Mouse (Mus musculus) stomach, embryonic 15.5 days (tissue): ENCODE measurements at regions not wholly inside any gene's neighbourhood (a gene's known extent, or its start where the extent isn't known, plus 50 kb on each side); places are given as distances from the start of the nearest gene placed in this dataset. TPM values are rescaled to one million over a fixed set of nuclear protein-coding genes. Genes with fewer than 3 reads are reported as not detected.
A peak's percentile ranks its signal among the peaks of the same experiment; 100 is the strongest.

Experiments
- ATAC-seq: fragments of 200-750 bp; cut with Nextera tagmentation; 2 replicates; pipeline ENCODE4 v1.8.0; 2017; ENCODE audit warnings: low read depth, moderate number of reproducible peaks, moderate TSS enrichment; ENCODE audit not compliant: insufficient read depth, low FRiP score
- H3K27ac ChIP-seq: fragments of 300-500 bp; sonication (generic); 2 replicates; pipeline ENCODE4 v1.5.1; 2015; ENCODE audit warnings: mild to moderate bottlenecking, inconsistent platforms
- H3K27me3 ChIP-seq: fragments of 300-500 bp; sonication (generic); replicated peaks from 2 replicates; pipeline ENCODE4 v1.6.1; 2015; ENCODE audit warnings: inconsistent platforms
- H3K36me3 ChIP-seq: fragments of 300-500 bp; sonication (generic); 2 replicates; pipeline ENCODE4 v1.6.1; 2015; ENCODE audit warnings: inconsistent platforms
- H3K4me1 ChIP-seq: fragments of 300-500 bp; sonication (generic); 2 replicates; pipeline ENCODE4 v1.6.1; 2015; ENCODE audit warnings: inconsistent platforms
- H3K4me2 ChIP-seq: fragments of 300-500 bp; sonication (generic); 2 replicates; pipeline ENCODE4 v1.6.1; 2015; ENCODE audit warnings: mild to moderate bottlenecking, inconsistent platforms
- H3K4me3 ChIP-seq: fragments of 300-500 bp; sonication (generic); replicated peaks from 2 replicates; pipeline ENCODE4 v1.5.1; 2015; ENCODE audit warnings: inconsistent platforms
- H3K9ac ChIP-seq: fragments of 300-500 bp; sonication (generic); 2 replicates; pipeline ENCODE4 v1.6.1; 2015; ENCODE audit warnings: inconsistent platforms
- H3K9me3 ChIP-seq: fragments of 300-500 bp; sonication (generic); 2 replicates; pipeline ENCODE4 v1.6.1; 2016; ENCODE audit warnings: inconsistent platforms
- WGBS: fragments of 180-500 bp; shearing (Covaris S2); methylation state at CpG from one replicate; pipeline ENCODE4 v1.1.7; 2015; 5-methylcytosine and 5-hydroxymethylcytosine counted together
- microRNA counts: library from miRNA; unstranded; fragments of <30 nt; microRNA quantifications from one replicate; lab custom pipeline; 2016
- microRNA-seq: library from miRNA; unstranded; fragments of <30 nt; microRNA quantifications from one replicate; pipeline ENCODE4, GENCODE M21; 2016

DNA sequence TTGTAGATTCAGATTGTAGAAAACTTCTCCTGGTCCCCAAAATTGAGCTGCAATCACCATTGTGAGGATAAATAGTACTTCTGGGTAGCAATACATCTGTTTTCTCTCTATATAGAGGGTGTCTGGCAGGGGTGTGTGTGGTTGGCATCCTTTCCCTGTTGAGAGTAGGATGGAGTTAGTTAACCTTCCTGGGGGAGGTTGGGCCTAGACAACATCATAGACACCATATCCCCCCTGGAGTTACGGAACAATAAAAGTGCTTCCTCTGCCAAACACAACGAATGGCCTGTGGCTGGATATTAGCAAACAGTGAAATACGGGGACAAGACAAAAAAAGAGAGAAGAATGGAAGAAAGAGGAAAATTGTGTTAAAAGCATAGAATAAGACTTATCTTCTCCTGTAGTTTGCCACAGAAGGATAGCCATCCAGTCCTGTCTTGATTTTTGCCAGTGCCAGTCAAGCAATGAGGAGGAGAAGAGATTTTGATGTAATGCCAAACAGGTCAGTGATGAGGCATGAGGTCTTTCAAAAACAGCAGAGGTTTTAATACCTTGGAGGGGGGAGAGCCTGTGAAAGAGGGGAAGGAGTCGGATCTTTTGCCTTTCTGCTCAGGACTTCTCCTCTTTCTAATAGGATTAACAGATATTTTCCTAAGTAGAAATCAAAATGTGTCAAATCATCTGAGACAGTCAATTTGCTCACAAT lies 155.0 kb upstream of the Tmem161b start:
- Histone ChIP-seq H3K9ac (no peak overlapping the region), H3K9me3 (no peaks in the 10 kb centered on the region), H3K36me3 (no peaks in the 10 kb centered on the region), H3K4me1 (no peaks in the 10 kb centered on the region), H3K27me3 (no peaks in the 10 kb centered on the region), H3K4me2 (no peak overlapping the region), H3K4me3 (no peak overlapping the region), H3K27ac (no peak overlapping the region)
- 67% methylated on average over 4 of the region's 4 CpGs for WGBS
- ATAC-seq = no peak

DNA sequence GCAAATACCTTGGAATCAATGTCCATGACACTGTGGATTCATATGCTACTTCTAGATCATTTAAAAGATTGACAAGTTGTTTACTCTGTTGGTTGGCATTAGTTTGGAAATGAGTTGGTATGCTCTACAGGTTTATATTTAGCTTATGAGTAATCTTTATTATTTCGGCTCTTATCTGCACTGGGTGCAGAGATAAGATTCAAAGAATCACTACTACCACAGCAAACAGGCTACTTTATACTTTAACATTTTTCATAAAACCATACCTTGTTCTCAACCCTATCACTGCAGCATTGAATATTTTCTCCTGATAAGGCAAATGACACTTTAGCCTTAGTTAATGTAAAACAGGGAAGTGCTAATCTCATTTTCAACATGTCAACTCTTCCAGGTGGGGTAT lies 153.7 kb upstream of the Tmem161b start:
- no peaks in the 10 kb centered on the region for H3K9me3 ChIP-seq
- no peak for ATAC-seq
- 45% methylated on average over 1 of the region's 1 CpGs for WGBS

More for the DNA sequence above, 153.7 kb upstream of the Tmem161b start:
- Histone ChIP-seq H3K4me2 (no peak overlapping the region), H3K27me3 (no peaks in the 10 kb centered on the region), H3K4me3 (no peak overlapping the region), H3K9ac (no peak overlapping the region), H3K4me1 (no peaks in the 10 kb centered on the region), H3K27ac (no peak overlapping the region), H3K36me3 (no peaks in the 10 kb centered on the region)

MicroRNAs encoded in the stretch of these regions (microRNA counts, 519-probe panel; counts per million panel counts)
- microRNA mmu-miR-9 (lab: Ali Mortazavi, UCI) = 2,702 counts per million, percentile 65 among the panel's probes with 10 or more counts

Small RNAs in the stretch of these regions (microRNA-seq; reads per million reads assigned to microRNA genes)
- gene Mir9-2 = not detected
